Mouse (Mus musculus): ENCODE measurements around the gene Polr1d.
A peak's percentile ranks its signal among the peaks of the same experiment; 100 is the strongest.

Polr1d gene

DNA sequence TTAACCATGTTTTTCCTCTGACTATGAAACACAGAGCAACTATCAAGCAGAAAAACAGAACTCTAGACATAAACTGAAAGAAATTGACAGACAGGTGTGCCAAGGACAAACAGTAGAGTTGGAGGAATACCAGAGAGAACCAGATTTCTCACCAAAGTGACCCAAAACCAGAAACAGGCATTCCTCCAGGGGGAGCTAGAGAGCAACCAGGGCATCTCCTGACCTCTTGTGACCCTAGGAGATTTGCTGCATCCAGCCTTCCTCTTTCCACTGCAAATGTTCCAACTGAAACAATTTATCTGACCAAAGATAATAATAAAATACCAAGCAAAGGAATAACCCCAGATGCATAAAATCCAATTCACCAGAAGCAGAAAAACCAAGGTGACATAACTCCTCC is 70.5 kb downstream of the Polr1d start:
- peak; percentile 3 for DNase-seq (ENCODE audit: low spot score)

DNA sequence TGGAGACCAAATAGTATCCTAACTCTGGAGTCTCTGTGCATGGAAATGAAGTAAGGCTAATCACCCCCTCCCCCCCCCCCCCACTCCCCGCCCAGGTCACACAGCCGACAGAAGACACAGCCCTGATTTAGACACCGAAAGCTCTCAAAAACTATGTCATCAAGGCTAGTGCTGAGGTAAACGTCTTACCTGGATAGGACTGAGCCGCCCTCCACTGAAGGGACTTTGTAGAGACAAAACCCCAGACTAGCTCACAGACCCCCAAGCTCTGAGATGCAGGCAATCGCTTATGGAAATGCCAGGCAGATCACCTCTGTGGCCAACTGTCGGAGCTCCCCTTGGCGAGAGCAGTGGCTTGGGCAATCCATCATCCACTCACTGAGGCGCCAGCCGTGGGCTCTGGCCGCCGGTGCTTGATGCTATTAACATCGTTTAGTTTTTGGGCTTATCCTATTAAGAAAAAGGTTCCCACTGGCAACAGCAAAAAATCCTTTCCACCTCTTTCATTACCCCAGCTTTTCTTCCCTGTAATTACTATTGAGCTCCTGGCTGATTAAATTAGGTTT is 78.0 kb downstream of the Polr1d start:
- DNase-seq (ENCODE audit: low spot score), result no peak

- DNase-seq (ENCODE audit: low spot score), result no peak
Measured at GRCm38 (mm10) chr5:147155449-147156133, 78.7 kb downstream of the Polr1d start.

GRCm38 (mm10) chr5:147156376-147156775 is 79.5 kb downstream of the Polr1d start:
- no peak for DNase-seq (ENCODE audit: low spot score)

DNA sequence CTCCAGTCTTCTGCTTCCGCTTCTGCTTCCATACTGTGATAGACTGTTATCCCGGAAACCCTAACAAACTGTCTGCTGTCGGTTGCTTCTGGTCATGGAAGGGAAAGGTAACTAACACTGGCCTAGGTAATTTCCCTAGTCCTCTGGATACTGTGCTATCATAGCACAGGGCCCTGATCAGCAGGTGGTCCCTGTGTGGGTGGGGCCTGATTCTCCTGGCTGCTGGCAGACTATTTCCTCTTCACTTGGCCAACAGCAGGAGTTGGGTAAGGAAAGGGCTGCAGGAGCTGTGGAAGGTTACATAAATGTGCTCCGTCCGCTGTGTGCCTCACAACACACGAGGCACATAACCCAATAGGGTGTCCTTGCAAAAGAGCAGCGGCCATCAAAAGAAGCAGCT is 80.6 kb downstream of the Polr1d start:
- DNase-seq (ENCODE audit: low spot score), result no peak

GRCm38 (mm10) chr5:147159320-147159719 is 82.5 kb downstream of the Polr1d start:
- DNase-seq (ENCODE audit: low spot score), result no peak

GRCm38 (mm10) chr5:147159792-147160191 is 82.9 kb downstream of the Polr1d start:
- DNase-seq (ENCODE audit: low spot score), result no peak

All from c-Kit-positive CD71-positive TER-119-positive erythroid progenitor cells, embryonic 14.5 days (primary cell).